Mouse (Mus musculus) adrenal gland, adult 8-10 months (tissue): ENCODE measurements around the gene Plcg1. TPM values are rescaled to one million over a fixed set of nuclear protein-coding genes. Genes with fewer than 3 reads are reported as not detected.

ENCODE experiments used
- DNase-seq: peaks from one replicate; pipeline ENCODE4 v3.0.0; 2022
- total RNA-seq, 4 experiments: library from RNA; stranded (reverse); gene quantifications; 2 replicates each; pipeline ENCODE4 v1.2.4; 2022

Gene Plcg1
- total RNA-seq, 4 experiments from 2014 or later, result 57.8 to 92.9 (median 81.0) TPM

- no peak for DNase-seq
These were observed 5.4 kb downstream of the Plcg1 start for GRCm38 (mm10) chr2:160736466-160736865.

GRCm38 (mm10) chr2:160738354-160738753 lies 7.3 kb downstream of the Plcg1 start:
- no peak for DNase-seq

- DNase-seq, result no peak
These were observed 8.7 kb downstream of the Plcg1 start for GRCm38 (mm10) chr2:160739647-160740356.

DNA sequence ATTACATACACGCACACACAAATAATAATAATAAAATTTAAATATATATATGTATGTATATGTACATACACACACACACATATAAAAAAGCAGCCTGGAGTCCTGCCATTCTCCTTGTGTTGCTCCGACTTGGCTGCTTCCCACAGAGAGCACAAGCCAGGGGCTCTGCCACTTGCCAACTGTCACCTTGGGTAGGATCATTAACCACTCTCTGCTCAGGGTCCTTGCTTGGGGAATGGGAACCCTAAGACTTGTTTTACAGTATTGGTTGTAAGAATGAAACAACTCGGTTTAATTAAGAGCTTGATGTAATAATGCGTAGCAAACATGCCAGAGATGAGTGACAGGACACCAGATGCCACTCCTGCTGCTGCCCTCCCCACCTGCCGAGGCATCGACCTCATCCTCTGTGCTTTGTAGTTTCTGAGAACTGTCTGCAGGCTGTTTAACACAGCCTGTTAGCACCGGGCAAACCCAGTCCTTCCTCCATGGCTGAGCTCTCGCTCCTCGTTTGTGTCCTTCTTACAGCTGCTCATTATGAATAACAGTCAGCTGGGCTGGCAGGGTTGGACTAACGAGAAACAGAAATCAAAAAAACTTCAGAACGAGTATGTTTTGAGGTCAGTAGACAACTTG lies 9.5 kb downstream of the Plcg1 start:
- no peak for DNase-seq

GRCm38 (mm10) chr2:160741580-160741979 lies 10.5 kb downstream of the Plcg1 start:
- no peak for DNase-seq

- no peak for DNase-seq
These were observed 11.1 kb downstream of the Plcg1 start for GRCm38 (mm10) chr2:160742161-160742609.

DNA sequence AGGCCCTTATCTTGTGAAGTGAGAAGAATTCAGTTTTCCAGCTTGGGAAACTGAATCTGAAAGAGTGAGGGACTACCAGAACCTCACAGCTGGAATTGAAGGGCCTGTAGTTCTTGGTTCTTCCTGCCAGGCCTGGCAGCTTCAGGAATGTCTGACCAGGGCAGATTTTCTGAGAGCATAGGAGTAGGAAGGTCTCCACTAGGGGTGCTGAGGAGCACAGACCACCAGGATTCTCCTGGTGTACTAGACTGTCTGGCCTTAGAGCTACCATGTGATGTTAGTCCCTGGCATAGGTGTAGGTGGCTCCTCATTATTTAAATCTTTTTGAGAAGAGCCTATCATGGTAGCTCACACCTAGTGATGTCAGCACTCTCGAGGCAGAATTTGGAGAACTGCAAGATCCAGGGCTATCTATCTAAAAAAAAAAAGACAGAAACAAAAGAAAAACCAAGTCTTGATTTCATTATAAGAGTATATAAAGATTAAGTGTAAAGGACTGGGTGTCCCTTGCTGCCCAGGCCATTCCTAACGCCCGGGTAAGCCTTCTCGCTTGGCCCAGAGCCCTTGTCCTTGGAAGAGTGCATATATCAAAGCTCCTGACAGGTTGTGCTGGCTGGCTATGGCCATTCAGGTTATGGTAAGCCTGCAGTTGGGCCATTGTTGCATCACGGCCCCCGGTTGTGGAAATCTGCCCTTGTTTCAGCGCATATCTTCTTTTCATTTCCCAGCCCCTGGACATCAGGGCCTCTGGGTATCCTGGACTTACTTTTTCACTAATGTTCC lies 13.1 kb downstream of the Plcg1 start:
- peak; percentile 87 for DNase-seq

GRCm38 (mm10) chr2:160744823-160745210 lies 13.7 kb downstream of the Plcg1 start:
- peak; percentile 75 for DNase-seq

DNA sequence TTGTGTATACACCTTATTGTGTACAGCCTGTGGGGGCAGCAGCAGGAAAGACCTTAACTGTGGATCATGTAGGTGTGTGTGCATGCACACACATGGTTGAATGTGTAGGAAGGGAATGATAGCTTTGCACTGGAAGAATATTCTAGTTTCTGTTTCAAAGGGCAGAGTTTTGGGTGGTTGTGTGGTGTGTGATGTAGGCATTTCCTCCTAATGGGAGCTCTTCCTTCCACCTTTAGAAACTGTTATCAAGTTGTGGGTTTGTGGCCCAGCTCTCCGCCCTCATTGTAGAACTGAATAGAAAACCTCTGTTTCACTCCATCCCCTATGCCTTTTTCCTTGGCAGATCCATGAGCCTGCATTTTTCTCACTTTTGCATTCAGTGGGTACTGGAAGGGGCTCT lies 14.4 kb downstream of the Plcg1 start:
- DNase-seq, result no peak

DNA sequence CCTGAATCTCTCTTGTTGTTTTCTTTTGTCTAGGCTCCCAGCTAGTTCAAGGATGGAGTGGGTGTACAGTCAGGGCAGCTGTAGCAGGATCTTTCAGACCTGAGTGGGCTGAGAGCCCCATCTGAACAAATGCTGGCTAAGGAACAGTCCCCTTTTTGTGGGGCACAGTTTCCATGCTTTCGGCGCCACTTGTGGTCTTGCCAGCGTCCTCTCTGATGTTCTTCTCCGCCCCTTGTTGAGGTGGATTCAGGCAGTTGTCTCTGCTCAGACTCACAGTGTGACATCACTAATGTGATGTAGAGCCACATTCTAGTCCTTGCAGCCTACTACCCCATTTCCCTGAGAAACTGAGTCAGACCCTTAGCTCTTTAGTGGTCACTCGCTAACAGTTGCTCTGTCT lies 15.5 kb downstream of the Plcg1 start:
- DNase-seq, result no peak

DNA sequence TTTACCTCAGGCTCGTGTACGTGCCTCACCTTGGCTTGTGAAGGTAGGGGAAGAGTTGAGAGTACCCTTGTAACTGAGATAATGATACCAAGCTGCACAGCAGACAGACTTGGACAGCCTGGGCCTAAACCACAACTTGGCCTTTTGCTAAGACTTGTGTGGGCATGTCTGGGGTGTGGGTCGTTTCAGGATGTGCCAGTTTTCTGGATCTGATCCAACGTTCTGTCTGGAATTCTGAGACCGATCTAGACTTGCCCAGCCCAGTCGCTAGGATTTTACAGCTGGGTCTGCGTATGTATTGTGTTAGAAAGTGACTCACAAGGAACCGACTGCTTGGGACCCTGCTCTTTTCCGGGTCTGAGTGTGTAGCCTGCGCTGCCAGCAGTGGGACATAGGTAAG lies 16.0 kb downstream of the Plcg1 start:
- DNase-seq, result no peak

DNA sequence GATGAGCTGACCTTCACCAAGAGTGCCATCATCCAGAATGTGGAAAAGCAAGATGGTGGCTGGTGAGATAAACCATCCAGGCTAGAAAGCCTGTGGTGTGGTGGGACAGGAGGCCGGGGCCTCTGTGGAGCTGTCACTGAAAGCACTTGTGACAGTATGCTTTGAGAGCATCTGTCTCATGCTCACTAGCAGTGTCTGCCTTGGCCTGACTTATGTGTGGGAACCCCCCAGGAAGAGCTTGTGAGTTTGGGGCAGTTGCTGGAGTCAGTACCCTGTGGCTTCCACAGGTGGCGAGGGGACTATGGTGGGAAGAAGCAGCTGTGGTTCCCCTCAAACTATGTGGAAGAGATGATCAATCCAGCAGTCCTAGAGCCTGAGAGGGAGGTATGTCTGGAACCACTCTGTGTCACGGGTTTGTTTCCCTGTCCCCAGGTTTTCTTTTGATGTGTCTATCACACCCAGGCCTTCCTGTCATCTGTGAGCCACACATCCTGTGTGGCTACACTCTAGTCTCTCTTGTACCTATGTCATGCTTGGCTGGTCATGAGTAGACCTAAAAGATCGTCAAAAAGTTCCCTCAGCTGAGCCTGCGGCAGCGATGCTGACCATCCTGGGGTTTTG lies 25.6 kb downstream of the Plcg1 start:
- no peak for DNase-seq

DNA sequence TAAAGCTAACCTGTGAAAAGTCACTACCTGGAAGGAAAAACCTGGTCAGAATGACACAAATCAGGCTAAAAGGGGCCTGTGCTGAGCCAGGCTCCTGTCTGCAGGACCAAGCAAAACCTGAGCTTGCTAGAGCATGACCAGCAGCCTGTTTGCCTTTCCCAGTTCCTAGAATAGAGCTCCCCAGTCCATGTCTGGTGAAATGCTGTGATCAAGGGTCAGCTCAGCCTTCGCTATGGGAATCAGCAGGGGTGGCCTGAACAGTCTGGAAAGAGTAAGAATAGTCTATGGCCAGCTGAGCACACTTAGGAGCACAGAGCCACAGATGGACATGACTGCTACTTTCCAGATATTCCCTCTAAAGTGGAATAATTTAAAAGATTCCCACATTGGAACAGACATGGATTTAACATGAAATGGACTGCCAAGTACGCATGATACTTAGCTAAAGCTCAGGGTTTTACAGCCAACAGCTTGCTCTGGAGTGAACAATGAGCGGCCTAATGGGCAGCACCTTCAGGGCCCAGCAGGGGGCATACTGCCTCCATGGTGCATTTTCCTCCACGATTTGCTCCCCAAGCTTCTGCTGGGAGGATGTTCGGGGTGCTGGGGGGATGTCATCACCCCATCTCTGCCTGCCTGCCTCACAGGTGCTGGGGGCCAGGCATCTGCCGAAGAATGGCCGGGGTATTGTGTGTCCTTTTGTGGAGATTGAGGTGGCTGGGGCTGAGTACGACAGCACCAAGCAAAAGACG lies 29.5 kb downstream of the Plcg1 start:
- DNase-seq, result no peak

- no peak for DNase-seq
These were observed 32.7 kb downstream of the Plcg1 start for GRCm38 (mm10) chr2:160763816-160764215.

GRCm38 (mm10) chr2:160764386-160764785 lies 33.3 kb downstream of the Plcg1 start:
- no peak for DNase-seq

DNA sequence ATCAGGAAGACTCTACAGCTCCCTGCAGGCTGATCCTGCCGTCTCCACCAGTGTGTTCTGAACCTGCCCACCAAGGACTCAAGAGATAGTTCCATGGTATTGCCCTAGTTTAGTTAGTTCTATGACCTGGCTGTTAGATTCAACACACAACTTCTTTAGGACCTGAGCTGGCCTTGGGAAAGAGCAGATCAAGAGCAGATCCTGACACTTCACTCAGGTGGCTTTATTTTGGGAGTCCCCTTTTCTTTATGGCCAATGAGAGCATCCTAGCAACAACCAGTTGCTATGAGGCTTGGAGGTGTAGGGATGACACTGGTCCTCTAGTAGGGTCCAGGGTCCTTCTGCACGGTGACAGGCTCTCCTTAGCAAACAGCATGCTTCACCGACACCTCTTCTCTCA lies 34.0 kb downstream of the Plcg1 start:
- DNase-seq, result no peak

- DNase-seq, result peak; percentile 58
These were observed 35.3 kb downstream of the Plcg1 start for GRCm38 (mm10) chr2:160766371-160766771.

- no peak for DNase-seq
These were observed 36.1 kb downstream of the Plcg1 start for GRCm38 (mm10) chr2:160767201-160767600.

- DNase-seq, result no peak
These were observed 37.1 kb downstream of the Plcg1 start for GRCm38 (mm10) chr2:160768097-160768695.

- no peak for DNase-seq
These were observed 37.9 kb downstream of the Plcg1 start for GRCm38 (mm10) chr2:160768997-160769396.

DNA sequence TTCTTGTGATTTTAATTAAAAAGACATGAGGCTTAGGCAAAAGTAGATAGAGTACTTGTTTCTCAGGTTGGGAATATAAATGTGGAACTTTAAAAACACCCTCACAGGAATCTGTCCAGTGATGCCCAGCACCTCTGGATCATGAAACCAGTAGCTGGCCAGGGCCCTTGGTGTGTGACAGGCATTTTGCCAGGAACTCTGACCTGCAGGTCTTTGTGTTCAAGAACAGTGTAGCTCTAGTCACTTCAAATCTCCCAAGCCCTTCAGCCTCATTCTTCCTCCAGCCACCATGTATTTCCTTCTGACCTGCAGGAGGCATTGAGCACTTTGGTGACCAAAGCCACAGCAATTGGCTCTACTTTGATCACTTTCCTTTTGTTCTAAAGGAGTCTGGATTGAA lies 39.3 kb downstream of the Plcg1 start:
- no peak for DNase-seq

GRCm38 (mm10) chr2:160770871-160771270 lies 39.8 kb downstream of the Plcg1 start:
- DNase-seq, result no peak
